Mouse (Mus musculus) neural tube, embryonic 11.5 days (tissue): ENCODE measurements at regions not wholly inside any gene's neighbourhood (a gene's known extent, or its start where the extent isn't known, plus 50 kb on each side); places are given as distances from the start of the nearest gene placed in this dataset.

Experiments used
- ATAC-seq: fragments of 200-750 bp; cut with Nextera tagmentation; 2 replicates; pipeline ENCODE4 v1.8.0; 2017; ENCODE audit warnings: moderate number of reproducible peaks, mild to moderate bottlenecking, moderate TSS enrichment, moderate library complexity; ENCODE audit not compliant: insufficient read depth, low FRiP score, low TSS enrichment
- DNase-seq: peaks from one replicate; pipeline ENCODE4 v3.0.0-alpha.2; 2015; ENCODE audit warnings: low spot score
- H3K27ac ChIP-seq: fragments of 300-500 bp; sonication (generic); 2 replicates; pipeline ENCODE4 v1.5.1; 2014; ENCODE audit warnings: low read depth, mild to moderate bottlenecking, low read length
- H3K27me3 ChIP-seq: fragments of 300-500 bp; sonication (generic); 2 replicates; pipeline ENCODE4 v1.6.1; 2014; ENCODE audit warnings: mild to moderate bottlenecking, low read length, mixed read lengths; ENCODE audit not compliant: control insufficient read depth, insufficient read depth
- H3K36me3 ChIP-seq: fragments of 300-500 bp; sonication (generic); 2 replicates; pipeline ENCODE4 v1.6.1; 2014; ENCODE audit warnings: mild to moderate bottlenecking, low read length, moderate library complexity, mixed read lengths; ENCODE audit not compliant: control insufficient read depth, insufficient read depth
- H3K4me1 ChIP-seq: fragments of 300-500 bp; sonication (generic); 2 replicates; pipeline ENCODE4 v1.6.1; 2014; ENCODE audit warnings: low read length, mixed read lengths; ENCODE audit not compliant: control insufficient read depth, insufficient read depth
- H3K4me2 ChIP-seq: fragments of 300-500 bp; sonication (generic); 2 replicates; pipeline ENCODE4 v1.6.1; 2014; ENCODE audit warnings: low read depth, mild to moderate bottlenecking, moderate library complexity
- H3K4me3 ChIP-seq: fragments of 300-500 bp; sonication (generic); 2 replicates; pipeline ENCODE4 v1.5.1; 2014; ENCODE audit warnings: low read depth, low read length
- H3K9ac ChIP-seq: fragments of 300-500 bp; sonication (generic); 2 replicates; pipeline ENCODE4 v1.6.1; 2014; ENCODE audit warnings: mild to moderate bottlenecking, low read length
- H3K9me3 ChIP-seq: fragments of 300-500 bp; sonication (generic); 2 replicates; pipeline ENCODE4 v1.6.1; 2016; ENCODE audit warnings: low read length; ENCODE audit not compliant: control insufficient read depth
- WGBS: fragments of 180-500 bp; shearing (Covaris S2); extraction: QIAGEN DNeasy Blood & Tissue Kit; methylation state at CpG from one replicate; pipeline ENCODE4 v1.1.7; 2014; 5-methylcytosine and 5-hydroxymethylcytosine counted together

GRCm38 (mm10) chr3:111049638-111050037 lies 798.8 kb upstream of the Prmt6 start:
- Histone ChIP-seq H3K4me3 (no peak overlapping the region), H3K4me2 (no peak overlapping the region), H3K36me3 (no peaks in the 10 kb centered on the region), H3K27ac (no peak overlapping the region), H3K9me3 (no peaks in the 10 kb centered on the region), H3K9ac (no peak overlapping the region), H3K27me3 (no peaks in the 10 kb centered on the region), H3K4me1 (no peaks in the 10 kb centered on the region)
- DNase-seq: no peak
- ATAC-seq: no peak
- 69% methylated on average over 2 of the region's 2 CpGs for WGBS
